Mouse (Mus musculus): ENCODE measurements at regions not wholly inside any gene's neighbourhood (a gene's known extent, or its start where the extent isn't known, plus 50 kb on each side); places are given as distances from the start of the nearest gene placed in this dataset.

DNA sequence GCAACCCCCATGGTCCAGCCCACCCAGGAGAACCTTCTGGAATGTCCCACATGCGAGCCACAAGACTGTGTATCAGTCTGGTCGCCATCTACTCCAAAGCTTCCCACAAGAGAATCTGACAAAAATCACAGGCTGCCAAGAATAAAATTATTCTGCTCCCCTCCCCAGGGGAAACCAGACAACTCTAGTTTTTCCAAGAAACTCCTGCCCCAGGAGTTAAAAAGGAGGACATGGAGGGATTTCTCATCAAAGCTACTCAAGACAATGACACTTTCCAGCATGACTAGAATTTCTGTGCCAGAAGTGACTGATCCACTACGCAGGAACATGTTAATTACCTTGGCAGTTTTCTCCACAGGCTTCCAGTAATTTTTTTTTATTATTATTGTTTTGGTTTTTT, 98.4 kb downstream of the Psmg1 start:
- no peak for DNase-seq (ENCODE audit: low spot score in 2 of 2)

DNA sequence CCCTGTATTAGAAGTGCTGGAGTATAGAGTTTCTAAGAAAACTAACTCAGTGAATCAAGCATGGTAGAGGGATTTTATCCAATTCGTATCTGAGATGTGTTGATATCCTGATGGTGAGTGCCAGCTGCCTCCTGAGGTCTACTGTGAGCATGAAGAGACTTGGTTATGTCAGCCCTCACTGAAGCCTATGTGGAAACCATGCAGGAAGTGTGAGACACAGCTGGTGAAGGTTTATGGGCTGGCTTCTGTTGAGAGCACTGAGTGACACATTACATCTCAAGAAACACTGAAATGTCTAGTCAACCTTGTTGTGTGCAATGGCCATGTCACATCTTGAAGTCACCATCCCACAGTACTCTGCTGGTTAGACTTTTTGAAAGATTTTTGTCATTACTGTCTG, 104.6 kb downstream of the Psmg1 start:
- DNase-seq (ENCODE audit: low spot score in 2 of 2) = no peak

DNA sequence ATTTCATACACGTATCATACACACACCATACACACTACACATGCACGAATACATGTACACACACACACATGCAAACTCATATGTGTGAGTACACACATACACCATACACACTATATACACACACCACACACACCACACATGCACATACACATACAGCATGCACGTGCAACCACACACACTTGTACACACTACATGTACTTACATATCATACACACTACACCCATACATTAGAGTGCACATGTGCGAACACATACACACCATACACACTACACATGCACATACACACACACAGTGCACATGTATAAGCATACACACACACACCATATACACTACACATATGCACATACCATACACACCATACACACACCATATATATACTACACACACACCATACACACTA, 117.5 kb downstream of the Psmg1 start:
- no peak for DNase-seq (ENCODE audit: low spot score in 2 of 2)

DNA sequence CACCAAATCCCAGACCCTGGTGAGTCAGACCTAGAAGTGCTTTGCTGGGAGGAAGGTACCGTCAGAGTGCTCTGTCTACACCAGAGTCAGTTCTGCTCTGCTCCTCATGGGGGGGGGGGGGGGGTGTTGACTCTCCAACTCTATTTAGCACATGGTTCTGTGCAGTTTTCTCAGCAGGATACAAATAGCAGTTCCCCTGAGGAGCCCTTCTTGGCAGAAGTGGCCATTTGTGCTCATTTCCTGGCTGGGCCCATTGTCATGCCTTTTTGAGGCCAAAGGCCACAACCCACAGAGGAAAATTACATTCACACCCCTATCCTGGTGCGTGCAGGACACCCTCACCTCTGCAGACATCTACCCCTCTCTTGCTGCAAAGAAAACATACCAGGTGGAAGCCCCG, 118.3 kb downstream of the Psmg1 start:
- DNase-seq (ENCODE audit: low spot score in 2 of 2) = no peak

- DNase-seq (ENCODE audit: low spot score in 2 of 2) = no peak
Measured at GRCm38 (mm10) chr16:95870291-95870690, 120.5 kb downstream of the Psmg1 start.

GRCm38 (mm10) chr16:95869501-95869900, 121.3 kb downstream of the Psmg1 start:
- no peak for DNase-seq (ENCODE audit: low spot score in 2 of 2)

- DNase-seq (ENCODE audit: low spot score in 2 of 2) = no peak
Measured at GRCm38 (mm10) chr16:95868896-95869295, 121.9 kb downstream of the Psmg1 start.

GRCm38 (mm10) chr16:95867516-95867915, 123.2 kb downstream of the Psmg1 start:
- no peak for DNase-seq (ENCODE audit: low spot score in 2 of 2)

GRCm38 (mm10) chr16:95866866-95867420, 123.8 kb downstream of the Psmg1 start:
- no peak for DNase-seq (ENCODE audit: low spot score in 2 of 2)

GRCm38 (mm10) chr16:95865603-95866002, 125.2 kb downstream of the Psmg1 start:
- no peak for DNase-seq (ENCODE audit: low spot score in 2 of 2)

- no peak for DNase-seq (ENCODE audit: low spot score in 2 of 2)
Measured at GRCm38 (mm10) chr16:95864646-95865045, 126.1 kb downstream of the Psmg1 start.

- DNase-seq (ENCODE audit: low spot score in 2 of 2) = no peak
Measured at GRCm38 (mm10) chr16:95864106-95864505, 126.7 kb downstream of the Psmg1 start.

GRCm38 (mm10) chr16:95863565-95863964, 127.2 kb downstream of the Psmg1 start:
- DNase-seq (ENCODE audit: low spot score in 2 of 2) = no peak

- no peak for DNase-seq (ENCODE audit: low spot score in 2 of 2)
Measured at GRCm38 (mm10) chr16:95862621-95863020, 128.1 kb downstream of the Psmg1 start.

- no peak for DNase-seq (ENCODE audit: low spot score in 2 of 2)
Measured at GRCm38 (mm10) chr16:95861231-95861690, 129.5 kb downstream of the Psmg1 start.

DNA sequence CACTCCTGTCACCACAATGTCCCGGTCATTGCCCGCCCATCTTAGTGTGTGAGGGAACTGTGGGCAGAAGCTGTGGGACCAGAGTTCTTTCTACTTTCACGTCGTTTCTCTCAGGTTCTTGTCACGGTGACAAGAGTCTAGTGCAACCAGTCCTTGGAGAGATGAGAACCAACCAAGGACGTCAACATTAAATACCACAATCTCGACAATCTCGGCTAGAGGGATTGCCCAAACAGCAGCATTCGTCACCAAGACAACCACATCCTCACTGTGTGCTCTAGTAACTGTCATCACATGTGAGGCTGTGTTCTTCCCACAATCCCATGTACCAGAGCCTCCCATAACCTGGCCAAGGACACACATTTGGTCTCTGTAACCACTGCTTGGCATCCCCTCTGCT, 129.9 kb downstream of the Psmg1 start:
- DNase-seq (ENCODE audit: low spot score in 2 of 2) = no peak

DNA sequence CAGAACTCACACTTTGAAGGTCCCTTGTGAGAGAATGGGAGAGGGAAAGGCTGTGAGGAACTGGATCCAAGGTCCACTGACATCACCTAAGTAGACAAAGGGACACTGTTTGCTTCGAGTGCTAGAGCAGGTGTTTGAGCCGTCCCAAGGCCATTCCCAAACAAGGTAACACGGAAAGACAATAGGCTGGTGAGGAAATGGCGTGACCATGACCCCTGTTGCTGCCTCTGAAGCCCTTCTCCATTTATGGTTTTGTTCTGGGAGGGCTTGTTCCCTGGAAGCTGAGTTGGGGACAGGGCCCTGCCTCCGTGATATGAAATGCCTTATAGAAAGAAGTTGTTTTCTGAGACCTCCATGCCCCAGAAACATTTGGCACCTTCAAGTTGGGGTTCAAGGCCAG, 130.6 kb downstream of the Psmg1 start:
- DNase-seq (ENCODE audit: low spot score in 2 of 2) = no peak

- no peak for DNase-seq (ENCODE audit: low spot score in 2 of 2)
Measured at GRCm38 (mm10) chr16:95857403-95857802, 133.4 kb downstream of the Psmg1 start.

GRCm38 (mm10) chr16:95855230-95855629, 135.5 kb downstream of the Psmg1 start:
- no peak for DNase-seq (ENCODE audit: low spot score in 2 of 2)

DNA sequence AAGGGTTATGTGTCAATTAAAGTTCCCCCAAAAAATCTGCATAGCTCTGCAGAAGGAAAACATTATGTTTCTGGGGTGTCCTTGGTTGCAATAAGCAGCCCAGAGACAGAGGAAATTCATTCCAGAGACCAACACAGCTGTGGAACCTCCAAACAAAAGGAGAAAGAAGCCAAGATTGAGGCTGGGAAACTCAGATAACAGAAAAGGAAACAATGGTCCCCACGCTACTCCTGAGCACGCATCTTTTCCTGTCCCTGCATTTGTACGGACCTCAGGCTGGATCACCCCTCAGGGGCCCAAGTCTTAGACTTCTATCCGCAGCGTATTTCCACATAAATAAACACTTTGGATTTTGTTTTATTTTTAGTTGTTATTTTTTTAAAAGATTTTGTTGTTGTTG, 138.9 kb downstream of the Psmg1 start:
- no peak for DNase-seq (ENCODE audit: low spot score in 2 of 2)

- DNase-seq (ENCODE audit: low spot score in 2 of 2) = no peak
Measured at GRCm38 (mm10) chr16:95848555-95849082, 142.1 kb downstream of the Psmg1 start.

GRCm38 (mm10) chr16:95847765-95848483, 142.8 kb downstream of the Psmg1 start:
- no peak for DNase-seq (ENCODE audit: low spot score in 2 of 2)

GRCm38 (mm10) chr16:95845323-95845860, 143.5 kb downstream of the Ets2 start:
- no peak for DNase-seq (ENCODE audit: low spot score in 2 of 2)

Data from left cerebral cortex, adult 8-10 months (tissue).